Comparison of ENCODE assay signal across 10 mouse cellular contexts in the genomic region with DNA sequence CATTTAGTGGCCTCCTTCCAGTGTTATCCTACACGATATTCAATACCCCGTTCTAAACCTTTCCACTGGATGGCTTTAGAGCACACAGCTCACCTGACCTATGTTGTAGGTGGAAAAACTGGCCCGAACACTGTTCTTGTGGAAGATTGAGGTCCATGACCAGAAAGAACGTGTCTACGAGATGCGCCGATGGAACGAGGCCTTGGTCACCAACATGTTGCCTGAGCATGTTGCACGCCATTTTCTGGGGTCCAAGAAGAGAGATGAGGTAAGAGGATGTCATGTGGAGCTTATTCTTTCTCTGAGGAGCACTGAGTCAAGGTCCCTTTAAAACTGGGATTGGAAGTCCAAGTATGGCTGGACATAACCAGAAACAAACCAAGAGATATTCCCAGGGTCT.
"Had no signal": no experiment of that assay in that cellular context is flagged by ENCODE, and none has a peak within 500 bp of the region (broad histone marks: within the 10 kb centered on the region; RNA-seq: fewer than 3 reads in every experiment).

No protein-coding gene starts in this region.

- H3K4me1 ChIP-seq: heart, embryonic 15.5 days; hindbrain, embryonic 13.5 days; hindbrain, embryonic 15.5 days; limb, embryonic 13.5 days; limb, embryonic 15.5 days had no signal

- H3K4me3 ChIP-seq: heart, adult 2 months; heart, embryonic 13.5 days; heart, embryonic 15.5 days; hindbrain, embryonic 13.5 days; hindbrain, embryonic 15.5 days; kidney, embryonic 15.5 days; limb, embryonic 13.5 days; limb, embryonic 15.5 days had no signal

- H3K27me3 ChIP-seq: heart, embryonic 13.5 days; heart, embryonic 15.5 days; hindbrain, embryonic 13.5 days; hindbrain, embryonic 15.5 days; kidney, embryonic 15.5 days; limb, embryonic 13.5 days; limb, embryonic 15.5 days had no signal

- H3K27ac ChIP-seq: heart, adult 2 months; heart, embryonic 13.5 days; heart, embryonic 15.5 days; hindbrain, embryonic 13.5 days; hindbrain, embryonic 15.5 days; hindbrain, postnatal 0 days; kidney, embryonic 15.5 days; kidney, postnatal 0 days; limb, embryonic 13.5 days; limb, embryonic 15.5 days had no signal
